Mouse (Mus musculus) 3134 (cell line): ENCODE results near the gene Hist4h4.

Source experiments
- DNase-seq: peaks from one replicate; pipeline ENCODE4 v3.0.0-alpha.2; 2011; ENCODE audit warnings: low spot score; ENCODE audit not compliant: insufficient read length; ENCODE audit errors: extremely low read depth

Hist4h4 gene

GRCm38 (mm10) chr6:136803739-136804633 lies at the start of gene Hist4h4:
Gene Hist4h4, minus strand, starts transcription at chr6:136804415.
- DNase-seq: peak; percentile 100

- no peak for DNase-seq
Observed at GRCm38 (mm10) chr6:136852762-136853161, 48.5 kb upstream of the Hist4h4 start.

GRCm38 (mm10) chr6:136852348-136852747 lies 48.1 kb upstream of the Hist4h4 start:
- DNase-seq: no peak

GRCm38 (mm10) chr6:136850267-136850666 lies 46.1 kb upstream of the Hist4h4 start:
- DNase-seq: no peak

- DNase-seq: no peak
Observed at GRCm38 (mm10) chr6:136848971-136849370, 44.8 kb upstream of the Hist4h4 start.

DNA sequence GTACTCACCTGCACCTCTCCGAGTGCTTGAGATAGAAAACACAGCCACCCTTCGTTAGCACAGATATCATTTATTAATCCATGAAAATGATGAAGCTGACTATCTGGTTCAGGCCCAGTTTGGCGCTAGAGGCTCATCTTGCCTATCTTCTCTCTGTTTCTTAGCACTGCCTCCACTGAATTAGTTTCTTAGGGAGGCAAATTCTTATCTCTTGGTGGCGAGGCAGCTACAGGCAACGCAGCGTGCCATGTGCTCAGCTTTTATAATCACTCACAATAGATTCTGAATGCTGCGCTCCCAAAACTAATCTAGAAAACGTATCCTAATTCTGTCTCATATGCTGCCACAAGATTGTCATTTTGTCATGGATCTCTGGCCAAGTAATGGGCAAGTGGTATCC lies 44.2 kb upstream of the Hist4h4 start:
- DNase-seq: no peak

- DNase-seq: no peak
Observed at GRCm38 (mm10) chr6:136847790-136848189, 43.6 kb upstream of the Hist4h4 start.

DNA sequence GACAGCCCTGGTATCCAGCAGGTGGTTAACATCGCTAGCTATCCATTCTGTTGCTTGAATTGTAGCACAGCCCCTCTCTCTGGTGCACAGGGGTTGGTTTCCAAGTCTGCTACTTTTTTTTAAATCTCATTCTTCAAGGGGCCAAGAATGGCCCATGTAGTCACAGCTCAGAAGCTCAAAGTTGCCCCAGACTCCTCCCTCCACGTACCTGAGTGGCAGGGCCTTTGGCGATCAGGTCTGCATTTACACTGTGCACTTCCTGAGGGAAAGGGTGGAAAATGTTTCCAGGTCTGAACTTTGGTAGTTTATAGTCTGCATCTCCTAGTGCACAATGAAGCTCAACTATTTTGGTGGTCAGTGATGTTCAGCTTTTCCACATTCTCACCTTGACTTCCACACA lies 43.1 kb upstream of the Hist4h4 start:
- no peak for DNase-seq

DNA sequence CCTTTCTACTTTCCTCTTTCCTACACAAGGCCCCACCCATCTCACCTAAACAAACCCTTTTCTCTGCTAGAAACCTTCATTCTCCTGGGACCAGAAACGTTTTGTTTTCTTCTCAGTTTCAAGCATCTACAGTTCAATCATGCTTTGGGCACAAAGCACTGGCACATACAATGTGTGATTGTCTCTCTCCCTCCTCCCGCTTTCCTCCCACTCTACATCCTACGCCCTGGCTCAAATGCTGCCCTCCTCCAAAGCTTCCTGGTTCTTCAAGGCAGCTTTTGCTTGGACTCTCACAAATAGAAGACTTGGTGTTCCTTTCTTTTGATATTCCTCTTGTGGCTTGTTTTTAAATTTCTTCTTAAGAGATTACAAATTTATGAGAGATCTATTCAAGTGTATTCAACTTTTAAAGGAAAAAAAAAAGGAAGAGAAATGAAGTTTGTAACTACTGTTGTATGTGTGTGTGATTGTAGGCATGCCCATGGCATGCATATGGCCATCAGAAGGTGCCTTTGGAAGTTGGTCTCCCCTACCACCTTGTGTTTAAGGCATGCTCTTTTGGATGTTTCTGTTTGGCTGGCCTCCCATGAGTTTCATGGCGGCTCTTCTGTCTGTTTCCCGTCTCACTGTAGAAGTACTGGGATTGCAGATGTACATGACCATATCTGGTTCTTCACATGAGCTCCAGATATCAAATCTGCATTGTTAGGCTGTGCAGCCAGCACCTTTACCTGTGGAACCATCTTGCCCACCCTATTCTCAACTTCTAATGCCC lies 41.7 kb upstream of the Hist4h4 start:
- DNase-seq: no peak

GRCm38 (mm10) chr6:136844903-136845302 lies 40.7 kb upstream of the Hist4h4 start:
- no peak for DNase-seq

- DNase-seq: no peak
Observed at GRCm38 (mm10) chr6:136837323-136837722, 33.1 kb upstream of the Hist4h4 start.

DNA sequence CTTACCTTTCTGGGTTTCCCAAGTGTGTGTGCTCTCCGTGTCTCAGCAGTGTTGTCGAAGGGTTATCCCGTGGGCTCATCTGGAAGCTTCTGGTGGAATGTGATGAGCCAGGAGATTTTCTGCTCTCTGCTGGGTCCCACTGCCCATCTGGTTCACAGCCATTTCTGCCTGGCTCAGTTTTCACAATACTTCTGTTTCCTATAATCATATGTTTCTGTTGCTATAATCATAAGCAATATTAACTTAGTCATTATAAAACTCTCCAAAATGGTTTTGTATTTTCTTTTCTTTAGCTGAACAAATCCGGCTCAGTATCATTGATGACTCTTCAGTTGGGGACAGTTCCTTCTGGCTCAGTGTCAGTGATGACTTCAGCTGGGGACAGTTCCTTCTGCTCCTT lies 31.1 kb upstream of the Hist4h4 start, which contains the start of gene Smco3:
Gene Smco3 (minus strand): TSS at position 101 of the 400 bp plus-strand sequence.
- no peak for DNase-seq

DNA sequence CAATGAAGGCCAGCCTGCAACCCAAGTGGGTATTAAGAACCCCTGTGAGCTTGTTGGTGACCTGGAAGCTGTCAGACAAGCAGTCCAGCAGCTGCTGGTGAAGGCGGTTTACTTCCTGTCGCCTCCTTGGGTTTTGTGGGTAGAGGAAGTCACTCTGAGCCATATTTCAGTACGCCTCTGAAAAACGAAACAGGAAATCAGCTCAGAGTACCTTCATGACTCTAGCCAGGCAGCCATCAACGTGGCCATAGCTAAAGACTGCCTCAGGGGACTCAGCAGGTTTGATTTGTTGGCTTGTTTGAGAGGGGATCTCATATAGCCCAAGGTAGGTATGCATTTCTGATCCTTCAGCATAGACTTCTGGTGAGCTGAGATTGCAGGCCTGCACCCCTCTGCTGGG lies 27.5 kb upstream of the Hist4h4 start:
- DNase-seq: no peak

- DNase-seq: no peak
Observed at GRCm38 (mm10) chr6:136828681-136829080, 24.5 kb upstream of the Hist4h4 start.

DNA sequence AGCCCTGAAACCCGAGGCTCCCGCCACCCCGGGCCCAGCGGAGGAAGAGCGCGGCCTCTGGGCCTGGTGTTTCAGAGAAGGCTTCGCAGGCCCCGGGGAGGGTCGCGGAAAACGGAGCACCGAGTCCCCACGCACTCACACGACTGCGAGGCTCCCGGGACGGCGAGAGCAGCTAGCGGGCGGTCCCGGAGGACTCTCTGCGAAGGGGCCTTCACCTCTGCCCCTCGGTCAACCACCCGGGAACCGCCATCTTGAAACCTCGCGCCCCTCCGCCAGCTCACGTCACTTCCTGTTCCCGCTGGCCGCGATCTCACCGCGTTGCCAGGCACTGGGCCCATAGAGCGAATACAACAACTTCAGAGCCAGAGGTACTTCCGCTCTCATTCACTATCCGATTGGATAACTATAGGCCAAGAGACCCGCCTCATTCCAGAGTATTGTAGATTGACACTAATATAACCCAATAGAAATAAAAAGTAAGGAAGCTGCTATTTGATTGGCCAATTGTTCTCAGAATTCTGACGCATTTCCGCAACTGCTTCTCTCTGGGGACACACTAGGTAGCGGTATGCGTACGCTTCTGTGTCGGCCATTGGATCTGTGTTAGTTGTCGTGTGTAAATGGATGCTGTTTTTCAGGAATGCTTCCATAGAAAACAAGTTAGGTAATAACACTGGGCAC lies 23.8 kb upstream of the Hist4h4 start, which contains the start of gene Wbp11:
Gene Wbp11 (minus strand): TSS at position 353 of the 681 bp plus-strand sequence.
- peak; percentile 96 for DNase-seq

DNA sequence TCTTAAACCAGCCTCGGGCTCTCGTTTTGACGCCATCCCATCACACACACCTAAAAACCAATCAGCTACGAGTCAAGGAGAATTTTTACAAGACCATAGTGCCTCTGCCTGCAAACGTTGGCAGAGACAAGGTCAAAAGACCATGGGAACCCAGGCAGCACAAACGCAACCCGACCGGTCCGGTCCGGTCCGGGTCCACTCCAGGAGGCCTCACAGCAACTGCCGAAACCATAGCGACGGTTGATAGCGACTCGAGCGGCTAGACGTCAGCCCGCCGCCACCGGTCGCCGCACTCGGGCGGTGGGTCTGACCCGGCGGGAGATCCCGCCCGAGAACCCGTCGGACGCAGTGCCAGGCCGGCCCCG lies 23.3 kb upstream of the Hist4h4 start, which contains the start of gene BC049715:
Gene BC049715 (plus strand): TSS at position 111 of the 365 bp plus-strand sequence.
- DNase-seq: no peak

GRCm38 (mm10) chr6:136827116-136827515 lies 22.9 kb upstream of the Hist4h4 start:
- DNase-seq: no peak

DNA sequence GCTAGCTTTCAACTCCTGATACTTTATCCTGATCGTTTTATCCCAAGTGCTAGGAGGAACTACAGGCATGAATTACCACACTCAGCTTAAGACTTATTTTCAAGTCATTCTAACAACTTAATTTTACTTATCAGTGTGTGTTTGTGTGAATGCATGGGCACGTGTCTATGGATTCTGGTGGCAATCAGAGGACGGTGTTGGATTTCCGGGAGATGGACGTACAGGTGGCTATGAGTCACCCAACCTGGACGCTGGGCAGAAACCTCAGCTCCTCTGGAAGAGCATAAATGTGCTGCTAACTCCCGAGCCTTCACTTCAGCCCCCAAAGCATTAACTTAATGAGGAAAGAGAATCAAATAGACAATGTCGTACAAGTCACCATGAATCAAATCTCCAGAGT lies 20.8 kb upstream of the Hist4h4 start:
- no peak for DNase-seq

DNA sequence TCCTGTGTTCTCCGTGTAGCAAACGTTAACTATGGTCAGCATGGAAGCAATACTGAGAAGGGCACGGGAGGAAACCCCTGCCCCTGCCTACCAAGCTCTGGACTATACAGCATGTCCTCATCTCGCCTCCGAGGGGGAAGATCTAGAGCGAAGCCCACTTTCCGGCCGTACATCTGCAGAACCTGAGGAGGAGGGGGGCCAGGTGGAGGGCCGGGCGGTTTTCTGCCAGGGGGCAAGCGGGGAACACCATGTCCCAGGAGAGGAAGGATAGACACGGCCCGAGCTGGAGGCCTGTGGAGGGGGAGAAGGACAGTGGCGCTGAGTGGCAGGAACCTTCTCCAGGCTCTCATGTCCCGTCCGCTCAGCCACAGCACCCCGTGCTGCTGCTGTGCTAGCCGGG lies 16.9 kb upstream of the Hist4h4 start:
- no peak for DNase-seq

- no peak for DNase-seq
Observed at GRCm38 (mm10) chr6:136820381-136820780, 16.2 kb upstream of the Hist4h4 start.

DNA sequence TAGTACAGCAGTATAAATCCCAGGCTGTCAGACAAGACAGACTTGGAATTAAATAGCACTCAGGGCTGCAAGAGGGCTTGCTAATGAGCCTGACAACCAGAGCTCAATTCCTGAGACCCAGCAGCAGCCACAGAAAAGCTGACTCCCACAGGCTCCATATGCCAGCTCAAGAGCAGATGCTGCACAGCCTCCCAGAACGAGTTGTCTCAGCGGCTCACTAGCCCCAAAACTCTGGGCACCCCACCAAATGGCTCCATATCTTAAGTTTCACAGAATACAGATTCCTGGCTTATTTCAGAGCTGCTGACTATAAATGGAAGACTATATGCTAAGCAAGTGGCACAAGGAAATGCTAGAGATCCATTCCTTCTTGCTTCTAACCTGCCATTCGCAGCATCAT lies 13.3 kb upstream of the Hist4h4 start:
- no peak for DNase-seq
